Mouse (Mus musculus) MEL (cell line): ENCODE results near the gene Fnbp1. TPM values are rescaled to one million over a fixed set of nuclear protein-coding genes. Genes with fewer than 3 reads are reported as not detected.
A peak's percentile ranks its signal among the peaks of the same experiment; 100 is the strongest.

Experiments
- DNase-seq: peaks from one replicate; pipeline ENCODE4 v3.0.0; 2011; ENCODE audit warnings: low read depth, low spot score
- H3K27ac ChIP-seq: 2 replicates; pipeline ENCODE4 v1.5.1; 2012; ENCODE audit warnings: low read depth, mild to moderate bottlenecking, control low read depth, low read length, moderate library complexity; ENCODE audit not compliant: control insufficient read depth
- H3K27me3 ChIP-seq, 2 experiments: fragments of 150-350 bp in 1 of 2; sonication (generic) in 1 of 2; 2 replicates each; pipeline ENCODE4 v1.6.1; 2012; ENCODE audit warnings: low read length in 2 of 2, mild to moderate bottlenecking in 2 of 2, improper control_type of control experiment in 1 of 2, moderate library complexity in 1 of 2; ENCODE audit not compliant: insufficient read depth in 2 of 2, control insufficient read depth in 1 of 2
- H3K36me3 ChIP-seq, 2 experiments: 2 replicates each; pipeline ENCODE4 v1.6.1; 2012 to 2014; ENCODE audit warnings: low read length in 2 of 2, improper control_type of control experiment in 1 of 2, inconsistent platforms in 1 of 2, mild to moderate bottlenecking in 1 of 2; ENCODE audit not compliant: insufficient read depth in 2 of 2, control insufficient read depth in 1 of 2
- H3K4me1 ChIP-seq, 2 experiments: fragments of 150-350 bp in 1 of 2; sonication (generic) in 1 of 2; 2 replicates each; pipeline ENCODE4 v1.6.1; 2012; ENCODE audit warnings: low read length in 2 of 2, improper control_type of control experiment in 1 of 2, mild to moderate bottlenecking in 1 of 2; ENCODE audit not compliant: insufficient read depth in 2 of 2, control insufficient read depth in 1 of 2
- H3K4me3 ChIP-seq, 2 experiments: fragments of 150-350 bp in 1 of 2; sonication (generic) in 1 of 2; 2 replicates each; pipeline ENCODE4 v1.5.1; 2012; ENCODE audit warnings: low read depth in 2 of 2, low read length in 2 of 2, mild to moderate bottlenecking in 2 of 2, moderate library complexity in 2 of 2, control low read depth in 1 of 2, improper control_type of control experiment in 1 of 2; ENCODE audit not compliant: control insufficient read depth in 1 of 2, insufficient read depth in 1 of 2
- H3K79me2 ChIP-seq: 2 replicates; pipeline ENCODE4 v1.6.1; 2012; ENCODE audit warnings: mild to moderate bottlenecking, low read length, moderate library complexity; ENCODE audit not compliant: control insufficient read depth, poor library complexity, insufficient read depth
- H3K9ac ChIP-seq: 2 replicates; pipeline ENCODE4 v1.6.1; 2012; ENCODE audit warnings: low read depth, mild to moderate bottlenecking, control low read depth, low read length, moderate library complexity; ENCODE audit not compliant: control insufficient read depth, poor library complexity, severe bottlenecking
- H3K9me3 ChIP-seq: fragments of 150-350 bp; sonication (generic); replicated peaks from 2 replicates; pipeline ENCODE4 v1.6.1; 2012; ENCODE audit warnings: mild to moderate bottlenecking, low read length, improper control_type of control experiment, moderate library complexity; ENCODE audit not compliant: insufficient read depth
- BHLHE40 ChIP-seq: IDR thresholded peaks from 2 replicates; pipeline ENCODE4 v1.6.1; 2012; ENCODE audit warnings: low read depth, mild to moderate bottlenecking, inconsistent platforms, low read length, improper control_type of control experiment, borderline replicate concordance
- CHD1 ChIP-seq: IDR thresholded peaks from 2 replicates; pipeline ENCODE4 v1.6.1; 2012; ENCODE audit warnings: low read depth, mild to moderate bottlenecking, inconsistent platforms, low read length, improper control_type of control experiment
- CTCF ChIP-seq, 3 experiments: IDR thresholded peaks in 2 of 3; conservative IDR thresholded peaks in 1 of 3; 2 replicates each; pipeline ENCODE4 v1.5.1; 2011 to 2012; ENCODE audit warnings: low read length in 3 of 3, low read depth in 2 of 3, mild to moderate bottlenecking in 2 of 3, improper control_type of control experiment in 1 of 3, inconsistent platforms in 1 of 3, mixed read lengths in 1 of 3, moderate library complexity in 1 of 3; ENCODE audit not compliant: control insufficient read depth in 1 of 3, insufficient read depth in 1 of 3, poor library complexity in 1 of 3, severe bottlenecking in 1 of 3
- E2F4 ChIP-seq: IDR thresholded peaks from 2 replicates; pipeline ENCODE4 v1.6.1; 2011; ENCODE audit warnings: low read depth, low read length, improper control_type of control experiment, borderline replicate concordance
- ELF1 ChIP-seq: IDR thresholded peaks from 2 replicates; pipeline ENCODE4 v1.6.1; 2014; ENCODE audit warnings: low read depth, mild to moderate bottlenecking, inconsistent platforms, low read length, improper control_type of control experiment, moderate library complexity
- ETS1 ChIP-seq: IDR thresholded peaks from 2 replicates; pipeline ENCODE4 v1.6.1; 2012; ENCODE audit warnings: low read depth, mild to moderate bottlenecking, inconsistent platforms, low read length, improper control_type of control experiment, moderate library complexity
- GATA1 ChIP-seq: IDR thresholded peaks from 2 replicates; pipeline ENCODE4 v1.6.1; 2011; ENCODE audit warnings: low read depth, low read length, improper control_type of control experiment
- HCFC1 ChIP-seq: IDR thresholded peaks from 2 replicates; pipeline ENCODE4 v1.6.1; 2012; ENCODE audit warnings: low read depth, mild to moderate bottlenecking, inconsistent platforms, low read length, improper control_type of control experiment, moderate library complexity
- JUND ChIP-seq: IDR thresholded peaks from 2 replicates; pipeline ENCODE4 v1.6.1; 2011; ENCODE audit warnings: low read depth, mild to moderate bottlenecking, improper control_type of control experiment, low read length
- KAT2A ChIP-seq: conservative IDR thresholded peaks from 2 replicates; pipeline ENCODE4 v1.6.1; 2012; ENCODE audit warnings: low read depth, low read length, improper control_type of control experiment, inconsistent platforms
- MAFK ChIP-seq: IDR thresholded peaks from 2 replicates; pipeline ENCODE4 v1.6.1; 2011; ENCODE audit warnings: low read depth, mild to moderate bottlenecking, low read length, improper control_type of control experiment, borderline replicate concordance
- MAX ChIP-seq: IDR thresholded peaks from 2 replicates; pipeline ENCODE4 v1.6.1; 2011; ENCODE audit warnings: low read length, improper control_type of control experiment
- MAZ ChIP-seq: IDR thresholded peaks from 2 replicates; pipeline ENCODE4 v1.6.1; 2012; ENCODE audit warnings: low read depth, mild to moderate bottlenecking, inconsistent platforms, low read length, improper control_type of control experiment
- MEF2A ChIP-seq: IDR thresholded peaks from 2 replicates; pipeline ENCODE4 v1.6.1; 2014; ENCODE audit warnings: low read depth, mild to moderate bottlenecking, inconsistent platforms, low read length, improper control_type of control experiment; ENCODE audit not compliant: poor library complexity, insufficient replicate concordance, severe bottlenecking; ENCODE audit errors: extremely low read depth
- MXI1 ChIP-seq: IDR thresholded peaks from 2 replicates; pipeline ENCODE4 v1.6.1; 2011; ENCODE audit warnings: mild to moderate bottlenecking, low read depth, low read length, improper control_type of control experiment
- MYB ChIP-seq: IDR thresholded peaks from 2 replicates; pipeline ENCODE4 v1.6.1; 2011; ENCODE audit warnings: mild to moderate bottlenecking, low read depth, low read length, improper control_type of control experiment
- MYC ChIP-seq: IDR thresholded peaks from 2 replicates; pipeline ENCODE4 v1.6.1; 2011; ENCODE audit warnings: low read depth, mild to moderate bottlenecking, low read length, improper control_type of control experiment, moderate library complexity
- NELFE ChIP-seq: IDR thresholded peaks from 2 replicates; pipeline ENCODE4 v1.6.1; 2011; ENCODE audit warnings: low read depth, low read length, improper control_type of control experiment
- NRF1 ChIP-seq: IDR thresholded peaks from 2 replicates; pipeline ENCODE4 v1.6.1; 2014; ENCODE audit warnings: low read depth, mild to moderate bottlenecking, inconsistent platforms, low read length, improper control_type of control experiment, moderate library complexity; ENCODE audit not compliant: poor library complexity, insufficient read depth, severe bottlenecking
- POLR2A ChIP-seq, 2 experiments: IDR thresholded peaks; 2 replicates each; pipeline ENCODE4 v1.6.1; 2011 to 2012; ENCODE audit warnings: low read length in 2 of 2, mild to moderate bottlenecking in 2 of 2, control low read depth in 1 of 2, improper control_type of control experiment in 1 of 2, low read depth in 1 of 2, moderate library complexity in 1 of 2; ENCODE audit not compliant: control insufficient read depth in 1 of 2, insufficient read depth in 1 of 2, poor library complexity in 1 of 2
- POLR2AphosphoS2 ChIP-seq: IDR thresholded peaks from 2 replicates; pipeline ENCODE4 v1.6.1; 2011; ENCODE audit warnings: low read length, improper control_type of control experiment
- POLR2AphosphoS5 ChIP-seq: IDR thresholded peaks from 2 replicates; pipeline ENCODE4 v1.6.1; 2012; ENCODE audit warnings: low read depth, borderline replicate concordance, mild to moderate bottlenecking, inconsistent platforms, low read length, moderate library complexity, mixed read lengths
- RAD21 ChIP-seq: IDR thresholded peaks from 2 replicates; pipeline ENCODE4 v1.6.1; 2011; ENCODE audit warnings: mild to moderate bottlenecking, low read depth, low read length, improper control_type of control experiment
- RCOR1 ChIP-seq: IDR thresholded peaks from 2 replicates; pipeline ENCODE4 v1.6.1; 2012; ENCODE audit warnings: low read depth, mild to moderate bottlenecking, inconsistent platforms, low read length, improper control_type of control experiment
- SIN3A ChIP-seq: IDR thresholded peaks from 2 replicates; pipeline ENCODE4 v1.6.1; 2012; ENCODE audit warnings: low read length, improper control_type of control experiment, inconsistent platforms
- SMC3 ChIP-seq: IDR thresholded peaks from 2 replicates; pipeline ENCODE4 v1.6.1; 2011; ENCODE audit warnings: low read depth, low read length, improper control_type of control experiment
- TAL1 ChIP-seq: IDR thresholded peaks from 2 replicates; pipeline ENCODE4 v1.6.1; 2012; ENCODE audit warnings: mild to moderate bottlenecking, inconsistent platforms, low read length, moderate library complexity, mixed read lengths
- UBTF ChIP-seq: IDR thresholded peaks from 2 replicates; pipeline ENCODE4 v1.6.1; 2012; ENCODE audit warnings: low read depth, mild to moderate bottlenecking, inconsistent platforms, low read length, improper control_type of control experiment, moderate library complexity, borderline replicate concordance; ENCODE audit not compliant: insufficient read depth
- USF2 ChIP-seq, 2 experiments: IDR thresholded peaks; 2 replicates each; pipeline ENCODE4 v1.6.1; 2011 to 2012; ENCODE audit warnings: improper control_type of control experiment in 2 of 2, low read length in 2 of 2, borderline replicate concordance in 1 of 2, inconsistent platforms in 1 of 2, low read depth in 1 of 2, mild to moderate bottlenecking in 1 of 2; ENCODE audit not compliant: insufficient read depth in 1 of 2
- ZC3H11A ChIP-seq: IDR thresholded peaks from 2 replicates; pipeline ENCODE4 v1.6.1; 2012; ENCODE audit warnings: low read depth, mild to moderate bottlenecking, inconsistent platforms, low read length, improper control_type of control experiment
- ZKSCAN1 ChIP-seq: IDR thresholded peaks from 2 replicates; pipeline ENCODE4 v1.6.1; 2012; ENCODE audit warnings: low read depth, mild to moderate bottlenecking, inconsistent platforms, low read length, improper control_type of control experiment, moderate library complexity
- ZMIZ1 ChIP-seq: IDR thresholded peaks from 2 replicates; pipeline ENCODE4 v1.6.1; 2012; ENCODE audit warnings: low read depth, mild to moderate bottlenecking, inconsistent platforms, low read length, improper control_type of control experiment, moderate library complexity
- polyA plus RNA-seq, 2 experiments: library from polyadenylated mRNA; stranded (reverse) in 1 of 2; unstranded in 1 of 2; fragments of >175 nt in 1 of 2; fragments of >200 nt in 1 of 2; gene quantifications; 2 replicates each; pipeline versions ENCODE4 v1.2.1 to v1.2.4; 2012; ENCODE audit warnings: low replicate concordance in 2 of 2, low read depth in 1 of 2; ENCODE audit not compliant: insufficient read length in 2 of 2, insufficient read depth in 1 of 2, missing spikeins in 1 of 2
- total RNA-seq: library from RNA; depleted of rRNA; stranded (reverse); fragments of 300-350 nt; gene quantifications from 2 replicates; pipeline ENCODE4 v1.2.3, GENCODE M21; 2012

The Fnbp1 gene
- total and polyA plus RNA-seq, 3 experiments, result 3.4 to 17.5 TPM; not detected in 1

GRCm38 (mm10) chr2:31082639-31083038 lies 59.2 kb downstream of the Fnbp1 start (continued):
- TF ChIP-seq MAX (peak; percentile 70), SIN3A (no peak), E2F4 (no peak), HCFC1 (peak; percentile 30; the same call in 1 of the 2 replicates), ELF1 (no peak), TAL1 (0 out of 2 replicates have a peak, but pooled peaks have one; percentile 33), MYC (peak; percentile 78; the same call in 1 of the 2 replicates), JUND (peak; percentile 54; the same call in 1 of the 2 replicates), POLR2AphosphoS2 (no peak), USF2 (IDR thresholded peaks at IDR 0.05; ENCODE audit: borderline replicate concordance in 1 of 2, insufficient read depth in 1 of 2, low read depth in 1 of 2, low read length in 2 of 2) (no peak), GATA1 (no peak; the same call in 1 of the 2 replicates), CHD1 (no peak), KAT2A (no peak), ZMIZ1 (no peak), ETS1 (peak; percentile 76), NELFE (no peak), RCOR1 (0 out of 2 replicates have a peak, but pooled peaks have one; percentile 50), ZC3H11A (no peak), NRF1 (no peak)

- H3K79me2 ChIP-seq, result no peaks in the 10 kb centered on the region
- peak; percentile 91 for DNase-seq
- peaks cover 0 to 33% of the 10 kb centered on the region in 2 experiments for H3K4me1 ChIP-seq
- no peak overlapping the region for H3K9ac ChIP-seq
- H3K27me3 ChIP-seq, result no peaks in the 10 kb centered on the region
- peak overlapping the region; percentile 82 for H3K27ac ChIP-seq
- H3K36me3 ChIP-seq, result peaks cover 0 to 23% of the 10 kb centered on the region in 2 experiments; a peak in 2 of 4 replicates
- no peaks in the 10 kb centered on the region for H3K9me3 ChIP-seq
- H3K4me3 ChIP-seq, result no peak overlapping the region
- TF ChIP-seq MXI1 (peak; percentile 84), NELFE (no peak), ELF1 (no peak), ZMIZ1 (no peak), ZKSCAN1 (no peak), RCOR1 (peak; percentile 100), TAL1 (peak; percentile 84), ZC3H11A (no peak), CTCF (IDR thresholded peaks at IDR 0.05 in 2 of 3, conservative IDR thresholded peaks at IDR 0.05 in 1 of 3; ENCODE audit: control insufficient read depth in 1 of 3, insufficient read depth in 1 of 3, low read depth in 2 of 3, low read length in 3 of 3, poor library complexity in 1 of 3, severe bottlenecking in 1 of 3) (no peak), RAD21 (no peak), BHLHE40 (peak; percentile 81; the same call in 1 of the 2 replicates), UBTF (no peak), POLR2AphosphoS2 (no peak), POLR2AphosphoS5 (no peak), POLR2A (IDR thresholded peaks at IDR 0.05; ENCODE audit: control insufficient read depth in 1 of 2, insufficient read depth in 1 of 2, low read depth in 1 of 2, low read length in 2 of 2, poor library complexity in 1 of 2) (0 out of 4 replicates have a peak, but pooled peaks of 1 of the 2 experiments have one; percentile 29), KAT2A (no peak), MYC (peak; percentile 30; the same call in 1 of the 2 replicates), MAX (peak; percentile 44; the same call in 1 of the 2 replicates), MAFK (peak; percentile 91), CHD1 (no peak), MAZ (0 out of 2 replicates have a peak, but pooled peaks have one; percentile 34), MEF2A (no peak), MYB (peak; percentile 43; the same call in 1 of the 2 replicates), SIN3A (peak; percentile 82), SMC3 (no peak)
Measured at GRCm38 (mm10) chr2:31081349-31081748, 60.5 kb downstream of the Fnbp1 start.
